Mouse (Mus musculus) hindbrain, embryonic 12.5 days (tissue): ENCODE measurements at regions not wholly inside any gene's neighbourhood (a gene's known extent, or its start where the extent isn't known, plus 50 kb on each side); places are given as distances from the start of the nearest gene placed in this dataset.
A peak's percentile ranks its signal among the peaks of the same experiment; 100 is the strongest.

Source experiments
- ATAC-seq: fragments of 200-750 bp; cut with Nextera tagmentation; 2 replicates; pipeline ENCODE4 v1.8.0; 2017; ENCODE audit warnings: moderate TSS enrichment; ENCODE audit not compliant: low FRiP score
- H3K27ac ChIP-seq: fragments of 300-500 bp; sonication (generic); 2 replicates; pipeline ENCODE4 v1.5.1; 2016; ENCODE audit warnings: mild to moderate bottlenecking
- H3K27me3 ChIP-seq: fragments of 300-500 bp; sonication (generic); 2 replicates; pipeline ENCODE4 v1.6.1; 2016; ENCODE audit warnings: mild to moderate bottlenecking
- H3K36me3 ChIP-seq: fragments of 300-500 bp; sonication (generic); 2 replicates; pipeline ENCODE4 v1.6.1; 2016; ENCODE audit warnings: mild to moderate bottlenecking
- H3K4me1 ChIP-seq: fragments of 300-500 bp; sonication (generic); 2 replicates; pipeline ENCODE4 v1.6.1; 2016
- H3K4me2 ChIP-seq: fragments of 300-500 bp; sonication (generic); replicated peaks from 2 replicates; pipeline ENCODE4 v1.6.1; 2016; ENCODE audit warnings: mild to moderate bottlenecking
- H3K4me3 ChIP-seq: fragments of 300-500 bp; sonication (generic); 2 replicates; pipeline ENCODE4 v1.5.1; 2016; ENCODE audit warnings: mild to moderate bottlenecking
- H3K9ac ChIP-seq: fragments of 300-500 bp; sonication (generic); 2 replicates; pipeline ENCODE4 v1.6.1; 2016; ENCODE audit warnings: mild to moderate bottlenecking, moderate library complexity
- H3K9me3 ChIP-seq: fragments of 300-500 bp; sonication (generic); replicated peaks from 2 replicates; pipeline ENCODE4 v1.6.1; 2016; ENCODE audit warnings: mild to moderate bottlenecking
- WGBS: fragments of 180-500 bp; shearing (Covaris S2); methylation state at CpG from one replicate; pipeline ENCODE4 v1.1.7; 2016; 5-methylcytosine and 5-hydroxymethylcytosine counted together

DNA sequence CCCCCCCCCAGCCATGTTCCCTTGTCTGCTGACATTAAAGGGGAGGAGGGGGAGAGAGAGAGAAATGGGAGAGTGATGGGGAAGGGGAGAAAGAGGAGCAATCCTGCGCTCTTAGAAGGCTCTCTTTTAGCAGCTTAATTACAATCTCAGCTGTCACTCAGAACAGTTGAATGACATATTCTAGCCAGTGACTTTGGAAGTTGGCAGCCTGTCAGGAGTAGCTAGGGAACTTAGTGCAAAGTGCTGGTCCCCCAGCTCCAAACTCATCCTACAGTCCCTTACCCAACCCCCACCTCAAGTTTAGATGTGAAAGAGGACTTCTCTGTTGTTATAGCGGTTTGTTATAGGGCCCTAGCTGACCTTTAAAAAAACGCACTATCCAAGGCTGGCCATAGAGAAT is 604.9 kb downstream of the Ebf1 start:
- Histone ChIP-seq H3K9ac (no peak overlapping the region), H3K4me2 (no peak overlapping the region), H3K27me3 (no peaks in the 10 kb centered on the region), H3K27ac (no peak overlapping the region), H3K36me3 (no peaks in the 10 kb centered on the region), H3K9me3 (no peaks in the 10 kb centered on the region), H3K4me1 (no peaks in the 10 kb centered on the region), H3K4me3 (no peak overlapping the region)
- no peak for ATAC-seq
- 74% methylated on average over 3 of the region's 3 CpGs for WGBS

- ATAC-seq, result no peak
- H3K27me3 ChIP-seq, result no peaks in the 10 kb centered on the region
- no peak overlapping the region for H3K4me3 ChIP-seq
- no peaks in the 10 kb centered on the region for H3K36me3 ChIP-seq
- WGBS, result 78% methylated on average over 6 of the region's 6 CpGs
- no peaks in the 10 kb centered on the region for H3K4me1 ChIP-seq
- no peak overlapping the region for H3K9ac ChIP-seq
- H3K27ac ChIP-seq, result no peak overlapping the region
- no peaks in the 10 kb centered on the region for H3K9me3 ChIP-seq
- H3K4me2 ChIP-seq, result no peak overlapping the region
Measured at GRCm38 (mm10) chr11:45235476-45236412, 616.1 kb upstream of the Clint1 start.

DNA sequence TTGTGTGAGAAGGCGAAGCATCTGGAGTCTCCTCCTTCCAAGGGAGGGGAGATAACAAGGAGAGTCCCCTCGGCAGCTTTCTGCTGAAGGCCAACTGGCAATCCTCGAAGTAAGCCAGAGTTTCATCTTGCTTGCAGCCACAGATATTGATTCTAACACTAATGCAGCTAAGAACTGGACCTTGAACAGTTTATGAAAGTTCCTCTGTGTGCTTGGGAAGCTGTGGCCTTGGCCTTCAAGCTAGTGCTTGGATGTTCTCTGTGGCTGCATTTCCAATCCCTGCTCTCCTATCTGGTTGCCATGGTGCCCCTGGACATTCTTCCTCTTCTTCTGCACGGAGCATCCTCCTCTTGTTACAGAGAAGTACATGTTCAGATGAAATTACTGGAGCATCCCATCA is 614.8 kb upstream of the Clint1 start:
- H3K36me3 ChIP-seq, result no peaks in the 10 kb centered on the region
- no peak overlapping the region for H3K27ac ChIP-seq
- ATAC-seq, result no peak
- H3K9me3 ChIP-seq, result no peaks in the 10 kb centered on the region
- WGBS, result 73% methylated on average over 4 of the region's 4 CpGs
- no peak overlapping the region for H3K9ac ChIP-seq
- no peaks in the 10 kb centered on the region for H3K4me1 ChIP-seq
- H3K4me2 ChIP-seq, result no peak overlapping the region
- H3K27me3 ChIP-seq, result no peaks in the 10 kb centered on the region
- H3K4me3 ChIP-seq, result no peak overlapping the region

- Histone ChIP-seq H3K4me2 (no peak overlapping the region), H3K9me3 (no peaks in the 10 kb centered on the region), H3K4me1 (no peaks in the 10 kb centered on the region), H3K9ac (no peak overlapping the region), H3K27me3 (no peaks in the 10 kb centered on the region), H3K36me3 (no peaks in the 10 kb centered on the region), H3K4me3 (no peak overlapping the region), H3K27ac (no peak overlapping the region)
- ATAC-seq, result no peak
- WGBS, result 66% methylated on average over 5 of the region's 5 CpGs
Measured at GRCm38 (mm10) chr11:45239044-45239443, 612.8 kb upstream of the Clint1 start.

GRCm38 (mm10) chr11:45240419-45240818 is 611.4 kb upstream of the Clint1 start:
- H3K9me3 ChIP-seq, result no peaks in the 10 kb centered on the region
- H3K4me2 ChIP-seq, result no peak overlapping the region
- H3K4me3 ChIP-seq, result no peak overlapping the region
- no peak overlapping the region for H3K9ac ChIP-seq
- 49% methylated on average over 3 of the region's 3 CpGs for WGBS
- no peaks in the 10 kb centered on the region for H3K27me3 ChIP-seq
- no peaks in the 10 kb centered on the region for H3K4me1 ChIP-seq
- no peak for ATAC-seq
- no peaks in the 10 kb centered on the region for H3K36me3 ChIP-seq
- H3K27ac ChIP-seq, result no peak overlapping the region

DNA sequence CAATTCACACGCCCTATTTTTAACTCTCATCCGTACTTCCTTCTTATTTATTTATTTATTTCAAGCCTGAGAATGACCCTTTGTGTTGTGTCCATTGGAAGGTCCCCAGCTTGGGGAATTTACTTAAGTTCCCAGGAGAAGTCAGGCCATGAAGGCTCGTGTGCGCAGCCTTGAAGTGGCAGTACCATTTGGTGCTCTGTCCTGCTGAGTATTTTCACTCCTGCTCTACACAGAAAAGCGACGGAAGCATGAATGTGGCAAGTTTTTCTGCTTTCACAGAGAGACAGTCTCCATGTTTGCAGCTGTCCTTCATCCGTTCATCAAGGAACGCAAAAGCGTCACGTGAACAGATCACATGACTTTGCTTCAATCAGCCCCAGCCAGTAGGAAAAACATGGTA is 610.2 kb upstream of the Clint1 start:
- no peaks in the 10 kb centered on the region for H3K27me3 ChIP-seq
- no peak overlapping the region for H3K4me2 ChIP-seq
- no peaks in the 10 kb centered on the region for H3K4me1 ChIP-seq
- no peaks in the 10 kb centered on the region for H3K36me3 ChIP-seq
- no peak overlapping the region for H3K4me3 ChIP-seq
- H3K27ac ChIP-seq, result no peak overlapping the region
- 80% methylated on average over 10 of the region's 10 CpGs for WGBS
- ATAC-seq, result no peak
- no peak overlapping the region for H3K9ac ChIP-seq
- no peaks in the 10 kb centered on the region for H3K9me3 ChIP-seq

- Histone ChIP-seq H3K4me2 (no peak overlapping the region), H3K9me3 (no peaks in the 10 kb centered on the region), H3K9ac (no peak overlapping the region), H3K27ac (no peak overlapping the region), H3K4me3 (no peak overlapping the region), H3K36me3 (no peaks in the 10 kb centered on the region), H3K4me1 (no peaks in the 10 kb centered on the region), H3K27me3 (no peaks in the 10 kb centered on the region)
- WGBS, result 67% methylated on average over 2 of the region's 2 CpGs
- no peak for ATAC-seq
Measured at GRCm38 (mm10) chr11:45244796-45245195, 607.1 kb upstream of the Clint1 start.

- H3K9ac ChIP-seq, result no peak overlapping the region
- ATAC-seq, result no peak
Measured at GRCm38 (mm10) chr11:45256019-45256418, 595.8 kb upstream of the Clint1 start.

DNA sequence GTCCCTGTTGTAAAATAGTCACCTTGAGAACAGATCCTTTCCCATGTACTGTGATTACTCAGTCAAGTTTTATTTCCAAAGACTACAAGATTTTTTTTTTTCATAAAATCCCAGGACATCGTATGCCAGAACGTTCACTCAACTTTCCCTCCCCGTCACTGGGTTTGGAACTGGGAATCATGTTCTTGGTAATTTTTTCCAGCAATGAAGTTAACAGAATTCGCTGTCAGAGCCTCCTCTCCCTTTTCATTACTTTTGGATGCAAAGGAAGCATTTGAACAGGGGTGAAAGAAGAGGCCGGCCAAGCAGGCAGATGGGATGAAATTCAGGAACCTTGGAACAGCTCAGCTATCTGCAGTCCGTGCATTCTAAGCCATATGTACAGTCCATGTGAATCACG is 589.7 kb upstream of the Clint1 start:
- Histone ChIP-seq H3K27me3 (no peaks in the 10 kb centered on the region), H3K27ac (no peak overlapping the region), H3K4me3 (no peak overlapping the region), H3K36me3 (no peaks in the 10 kb centered on the region), H3K9me3 (no peaks in the 10 kb centered on the region), H3K9ac (no peak overlapping the region), H3K4me1 (no peaks in the 10 kb centered on the region; the same call in 1 of the 2 replicates), H3K4me2 (no peak overlapping the region)
- 89% methylated on average over 7 of the region's 7 CpGs for WGBS
- ATAC-seq, result no peak

More at GRCm38 (mm10) chr11:45256019-45256418, 595.8 kb upstream of the Clint1 start:
- no peak overlapping the region for H3K27ac ChIP-seq
- H3K27me3 ChIP-seq, result no peaks in the 10 kb centered on the region
- no peak overlapping the region for H3K4me3 ChIP-seq
- H3K9me3 ChIP-seq, result no peaks in the 10 kb centered on the region; the same call in 1 of the 2 replicates
- no peak overlapping the region for H3K4me2 ChIP-seq
- no peaks in the 10 kb centered on the region for H3K4me1 ChIP-seq
- H3K36me3 ChIP-seq, result no peaks in the 10 kb centered on the region

DNA sequence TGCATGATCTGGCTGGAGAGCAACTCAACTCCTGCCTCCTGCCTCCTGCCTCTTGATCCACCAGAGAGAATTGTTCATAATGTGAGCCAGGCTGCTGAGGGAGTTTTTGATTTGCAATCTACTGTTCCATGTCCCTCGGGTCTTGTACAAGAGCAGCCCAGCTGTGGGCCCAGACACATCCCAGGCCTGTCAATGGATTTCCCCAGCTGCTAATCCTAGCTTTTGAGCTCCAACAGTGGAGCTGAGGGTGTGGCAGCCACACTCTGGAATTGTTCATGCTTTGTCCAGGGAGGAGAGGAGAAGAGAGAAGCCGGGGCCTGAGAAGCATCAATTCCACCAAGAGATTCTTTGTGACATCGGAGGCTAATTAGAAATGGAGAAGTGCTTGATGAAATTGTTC is 587.9 kb upstream of the Clint1 start:
- H3K9ac ChIP-seq, result no peak overlapping the region
- H3K4me2 ChIP-seq, result no peak overlapping the region
- no peaks in the 10 kb centered on the region for H3K9me3 ChIP-seq
- H3K36me3 ChIP-seq, result no peaks in the 10 kb centered on the region
- no peaks in the 10 kb centered on the region for H3K27me3 ChIP-seq
- no peak overlapping the region for H3K4me3 ChIP-seq
- no peak overlapping the region for H3K27ac ChIP-seq
- H3K4me1 ChIP-seq, result no peaks in the 10 kb centered on the region; the same call in 1 of the 2 replicates
- WGBS, result 65% methylated on average over 3 of the region's 3 CpGs
- 0 out of 2 replicates have a peak, but pooled peaks have one; percentile 32 for ATAC-seq

GRCm38 (mm10) chr11:45265171-45265988 is 586.5 kb upstream of the Clint1 start:
- H3K4me2 ChIP-seq, result no peak overlapping the region
- no peaks in the 10 kb centered on the region; the same call in 1 of the 2 replicates for H3K4me1 ChIP-seq
- ATAC-seq, result no peak
- no peaks in the 10 kb centered on the region for H3K36me3 ChIP-seq
- WGBS, result 88% methylated on average over 17 of the region's 17 CpGs
- H3K27me3 ChIP-seq, result no peaks in the 10 kb centered on the region
- H3K27ac ChIP-seq, result no peak overlapping the region
- H3K9ac ChIP-seq, result no peak overlapping the region
- no peak overlapping the region for H3K4me3 ChIP-seq
- no peaks in the 10 kb centered on the region for H3K9me3 ChIP-seq

DNA sequence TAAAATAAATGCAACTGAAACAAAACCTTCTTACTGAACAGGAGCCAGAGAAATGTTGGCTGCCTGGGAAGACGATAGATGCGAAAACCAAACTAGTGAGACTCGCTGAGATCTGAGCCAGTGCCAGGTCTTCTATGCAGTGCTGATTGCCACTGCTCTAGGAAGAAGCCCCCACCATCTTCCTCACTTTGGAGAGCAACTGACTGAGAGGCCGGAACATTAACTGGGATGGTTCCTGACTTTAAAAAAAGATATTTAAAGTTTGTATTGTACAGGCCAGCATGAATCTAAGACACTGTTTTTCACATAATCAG is 585.9 kb upstream of the Clint1 start:
- H3K27ac ChIP-seq, result no peak overlapping the region
- no peak for ATAC-seq
- WGBS, result 85% methylated on average over 4 of the region's 4 CpGs
- H3K4me1 ChIP-seq, result no peaks in the 10 kb centered on the region; the same call in 1 of the 2 replicates
- H3K9me3 ChIP-seq, result no peaks in the 10 kb centered on the region
- no peak overlapping the region for H3K4me2 ChIP-seq
- H3K27me3 ChIP-seq, result no peaks in the 10 kb centered on the region
- no peak overlapping the region for H3K4me3 ChIP-seq
- no peaks in the 10 kb centered on the region for H3K36me3 ChIP-seq
- no peak overlapping the region for H3K9ac ChIP-seq
